In genomic region chr12:108894432-108894816, GRCm38 (mm10) we compare ENCODE assay signal across 9 mouse cellular contexts. TPM values are rescaled to one million over a fixed set of nuclear protein-coding genes. Genes with fewer than 3 reads are reported as not detected.
DNase-seq lines count a peak whose midpoint lies in the region; ATAC-seq and TF ChIP-seq lines count a peak whose summit lies in the region.
"Had no signal": no experiment of that assay in that cellular context is flagged by ENCODE, and none has a peak within 500 bp of the region (broad histone marks: within the 10 kb centered on the region; RNA-seq: fewer than 3 reads in every experiment).

No protein-coding gene starts in this region.

- TF ChIP-seq POLR2A in liver, adult 2 months (IDR thresholded peaks at IDR 0.05; ENCODE audit: extremely low read depth, insufficient read depth, low read length), result no peak

- no peak for DNase-seq in liver, adult 2 months (ENCODE audit: extremely low read depth, low read depth, low spot score)
- no peak for DNase-seq in liver
- no peak for DNase-seq in adrenal gland, adult 18-20 months (ENCODE audit: low spot score in 2 of 2)
- no peak for DNase-seq in embryo, embryonic 10.5 days (ENCODE audit: low spot score)
- DNase-seq in lung, postnatal 36 days, result no peak

- no peak overlapping the region for H3K27ac ChIP-seq in liver, adult 2 months (replicated peaks; ENCODE audit: insufficient read depth, low read depth, low read length)
- peak overlapping the region; percentile 13; the same call in 1 of the 2 replicates for H3K27ac ChIP-seq in embryonic facial prominence, embryonic 13.5 days
- H3K27ac ChIP-seq in intestine, embryonic 15.5 days, result no peak overlapping the region
- H3K27ac ChIP-seq in neural tube, embryonic 12.5 days, result no peak overlapping the region

- H3K36me3 ChIP-seq in liver, adult 2 months (ENCODE audit: control insufficient read depth, insufficient read depth, low read length), result no peaks in the 10 kb centered on the region
- peaks cover 23% of the 10 kb centered on the region for H3K36me3 ChIP-seq in embryonic facial prominence, embryonic 13.5 days
- H3K36me3 ChIP-seq in intestine, embryonic 15.5 days, result 0 out of 2 replicates have a peak, but pooled peaks cover 7% of the 10 kb centered on the region
- H3K36me3 ChIP-seq in neural tube, embryonic 12.5 days, result peaks cover 17% of the 10 kb centered on the region

- peaks cover 10% of the 10 kb centered on the region for H3K4me1 ChIP-seq in liver, adult 2 months (ENCODE audit: control insufficient read depth, insufficient read depth, low read length)
- H3K4me1 ChIP-seq in embryonic facial prominence, embryonic 13.5 days, result peaks cover 21% of the 10 kb centered on the region
- H3K4me1 ChIP-seq in intestine, embryonic 15.5 days (replicated peaks), result peaks cover 14% of the 10 kb centered on the region
- peaks cover 15% of the 10 kb centered on the region for H3K4me1 ChIP-seq in neural tube, embryonic 12.5 days

- H3K9me3 ChIP-seq in embryonic facial prominence, embryonic 13.5 days, result no peaks in the 10 kb centered on the region
- no peaks in the 10 kb centered on the region for H3K9me3 ChIP-seq in intestine, embryonic 15.5 days
- H3K9me3 ChIP-seq in neural tube, embryonic 12.5 days, result no peaks in the 10 kb centered on the region

- no peaks in the 10 kb centered on the region for H3K27me3 ChIP-seq in liver, adult 2 months (ENCODE audit: control insufficient read depth, insufficient read depth, low read length)
- no peaks in the 10 kb centered on the region for H3K27me3 ChIP-seq in embryonic facial prominence, embryonic 13.5 days
- no peaks in the 10 kb centered on the region for H3K27me3 ChIP-seq in intestine, embryonic 15.5 days (replicated peaks)
- no peaks in the 10 kb centered on the region for H3K27me3 ChIP-seq in neural tube, embryonic 12.5 days (replicated peaks)

- ATAC-seq in embryonic facial prominence, embryonic 13.5 days (ENCODE audit: insufficient number of reproducible peaks, insufficient read depth, low FRiP score, low TSS enrichment, low read depth), result peak; percentile 38; the same call in 1 of the 2 replicates
- ATAC-seq in intestine, embryonic 15.5 days, result peak; percentile 14
- ATAC-seq in neural tube, embryonic 12.5 days (ENCODE audit: low FRiP score, low read depth), result peak; percentile 52

- H3K4me3 ChIP-seq in liver, adult 2 months (ENCODE audit: insufficient read depth, low read depth, low read length), result peak overlapping the region; percentile 70
- H3K4me3 ChIP-seq in embryonic facial prominence, embryonic 13.5 days, result peak overlapping the region; percentile 86
- H3K4me3 ChIP-seq in intestine, embryonic 15.5 days (replicated peaks), result peak overlapping the region; percentile 88
- H3K4me3 ChIP-seq in neural tube, embryonic 12.5 days, result peak overlapping the region; percentile 88

- TF ChIP-seq CTCF in liver, adult 2 months (IDR thresholded peaks at IDR 0.05; ENCODE audit: low read depth, low read length), result no peak

- H3K79me2 ChIP-seq in liver, adult 2 months (ENCODE audit: control insufficient read depth, insufficient read depth, low read length), result peaks cover 6% of the 10 kb centered on the region; the same call in 1 of the 2 replicates

- H3K4me2 ChIP-seq in embryonic facial prominence, embryonic 13.5 days, result peak overlapping the region; percentile 95
- peak overlapping the region; percentile 61 for H3K4me2 ChIP-seq in intestine, embryonic 15.5 days (replicated peaks)
- peak overlapping the region; percentile 96 for H3K4me2 ChIP-seq in neural tube, embryonic 12.5 days (replicated peaks)

- WGBS in liver, adult 2 months, result 2% methylated on average over 7 of the region's 7 CpGs
- WGBS in embryonic facial prominence, embryonic 13.5 days, result 2% methylated on average over 7 of the region's 7 CpGs
- 3% methylated on average over 7 of the region's 7 CpGs for WGBS in intestine, embryonic 15.5 days
- WGBS in neural tube, embryonic 12.5 days, result 4% methylated on average over 7 of the region's 7 CpGs

- peak overlapping the region; percentile 53 for H3K9ac ChIP-seq in liver, adult 2 months (ENCODE audit: low read depth, low read length)
- H3K9ac ChIP-seq in embryonic facial prominence, embryonic 13.5 days, result peak overlapping the region; percentile 79
- H3K9ac ChIP-seq in intestine, embryonic 15.5 days, result peak overlapping the region; percentile 58
- H3K9ac ChIP-seq in neural tube, embryonic 12.5 days, result peak overlapping the region; percentile 64

RNA-seq across cellular contexts. Expression of gene Wars, which starts 0.5 kb away (rescaled TPM):
- total RNA-seq in liver, adult 2 months (2014; rRNA removed), result 11.7 and 14.2 TPM in 2 replicates
- 20.2 and 24.3 TPM in 2 replicates for polyA plus RNA-seq in liver, adult 2 months (2012; rRNA removed)
- 75.6 and 78.6 TPM in 2 replicates for polyA plus RNA-seq in embryonic facial prominence, embryonic 13.5 days (2015; fragmentation: Nextera tagmentation; extraction: Ambion mirVana)
- polyA plus RNA-seq in intestine, embryonic 15.5 days (2015; fragmentation: Nextera tagmentation; extraction: Ambion mirVana), result 81.9 and 85.5 TPM in 2 replicates
- 120 and 123 TPM in 2 replicates for polyA plus RNA-seq in neural tube, embryonic 12.5 days (2016; fragmentation: Nextera tagmentation; extraction: Ambion mirVana)
- 10 to 100 TPM; 59.5 to 60.2 TPM for total RNA-seq in adrenal gland, adult 18-20 months (2021)

RNA-seq across cellular contexts. Expression of gene Wdr25, which starts 1.0 kb away (rescaled TPM):
- 9.3 and 11.4 TPM in 2 replicates for total RNA-seq in liver, adult 2 months (2014; rRNA removed)
- polyA plus RNA-seq in liver, adult 2 months (2012; rRNA removed), result 9.4 and 11.6 TPM in 2 replicates
- polyA plus RNA-seq in embryonic facial prominence, embryonic 13.5 days (2015; fragmentation: Nextera tagmentation; extraction: Ambion mirVana), result 9.6 and 10.8 TPM in 2 replicates
- 5.7 and 8.3 TPM in 2 replicates for polyA plus RNA-seq in intestine, embryonic 15.5 days (2015; fragmentation: Nextera tagmentation; extraction: Ambion mirVana)
- polyA plus RNA-seq in neural tube, embryonic 12.5 days (2016; fragmentation: Nextera tagmentation; extraction: Ambion mirVana), result 7.0 and 9.8 TPM in 2 replicates
- 1 to 10 TPM; 5.0 to 5.7 TPM for total RNA-seq in adrenal gland, adult 18-20 months (2021)

RNA-seq across cellular contexts. Expression of gene Slc25a47, which starts 58.6 kb away (rescaled TPM):
- 626 and 693 TPM in 2 replicates for total RNA-seq in liver, adult 2 months (2014; rRNA removed)
- 602 and 616 TPM in 2 replicates for polyA plus RNA-seq in liver, adult 2 months (2012; rRNA removed)
- 13.1 and 16.6 TPM in 2 replicates for polyA plus RNA-seq in embryonic facial prominence, embryonic 13.5 days (2015; fragmentation: Nextera tagmentation; extraction: Ambion mirVana)
- 7.3 and 10.1 TPM in 2 replicates for polyA plus RNA-seq in intestine, embryonic 15.5 days (2015; fragmentation: Nextera tagmentation; extraction: Ambion mirVana)
- polyA plus RNA-seq in neural tube, embryonic 12.5 days (2016; fragmentation: Nextera tagmentation; extraction: Ambion mirVana), result 12.2 and 14.5 TPM in 2 replicates
- 10 to 100 TPM; 12.6 to 14.6 TPM for total RNA-seq in adrenal gland, adult 18-20 months (2021)

RNA-seq across cellular contexts. Expression of gene Slc25a29, which starts 58.7 kb away (rescaled TPM):
- 1.9 and 2.1 TPM in 2 replicates for total RNA-seq in liver, adult 2 months (2014; rRNA removed)
- 5.2 and 5.4 TPM in 2 replicates for polyA plus RNA-seq in liver, adult 2 months (2012; rRNA removed)
- polyA plus RNA-seq in embryonic facial prominence, embryonic 13.5 days (2015; fragmentation: Nextera tagmentation; extraction: Ambion mirVana), result 15.1 and 15.8 TPM in 2 replicates
- polyA plus RNA-seq in intestine, embryonic 15.5 days (2015; fragmentation: Nextera tagmentation; extraction: Ambion mirVana), result 5.5 and 6.3 TPM in 2 replicates
- 15.4 and 16.0 TPM in 2 replicates for polyA plus RNA-seq in neural tube, embryonic 12.5 days (2016; fragmentation: Nextera tagmentation; extraction: Ambion mirVana)
- 10 to 100 TPM; 17.5 to 30.1 TPM for total RNA-seq in adrenal gland, adult 18-20 months (2021)
- total RNA-seq: hematopoietic stem cell, adult 5-6 weeks had no signal

Comparison
In these comparisons a context has a peak if more than half of its experiments do, and no peak if none do; other contexts are left out.
1. RNA of gene Slc25a47, which starts 58.6 kb away (polyA plus RNA-seq): 602 to 616 TPM in liver, adult 2 months; 13.1 to 16.6 TPM in embryonic facial prominence, embryonic 13.5 days, 12.2 to 14.5 TPM in neural tube, embryonic 12.5 days and 7.3 to 10.1 TPM in intestine, embryonic 15.5 days; every median in the first group is over 10 times any median in the second.
2. Peak in every context shown above with its lines, with median percentiles within 50 percentile points of each other: H3K4me3 ChIP-seq, H3K9ac ChIP-seq, ATAC-seq and H3K4me2 ChIP-seq.